Mouse (Mus musculus) midbrain, embryonic 15.5 days (tissue): Measurements from ENCODE around the gene Mlf2. TPM values are rescaled to one million over a fixed set of nuclear protein-coding genes. Genes with fewer than 3 reads are reported as not detected.
A peak's percentile ranks its signal among the peaks of the same experiment; 100 is the strongest.
"Not testable (repeated sequence)": the region's sequence is repeated elsewhere in the genome, so short reads cannot be mapped to it uniquely, and the experiment has no call there.

Experiments used
- ATAC-seq: fragments of 200-750 bp; cut with Nextera tagmentation; replicated peaks from 2 replicates; pipeline ENCODE4 v1.8.0; 2017; ENCODE audit warnings: moderate TSS enrichment
- H3K27ac ChIP-seq: fragments of 300-500 bp; sonication (generic); 2 replicates; pipeline ENCODE4 v1.5.1; 2015; ENCODE audit warnings: mild to moderate bottlenecking, inconsistent platforms
- H3K27me3 ChIP-seq: fragments of 300-500 bp; sonication (generic); replicated peaks from 2 replicates; pipeline ENCODE4 v1.6.1; 2015; ENCODE audit warnings: inconsistent platforms
- H3K36me3 ChIP-seq: fragments of 300-500 bp; sonication (generic); replicated peaks from 2 replicates; pipeline ENCODE4 v1.6.1; 2015; ENCODE audit warnings: inconsistent platforms
- H3K4me1 ChIP-seq: fragments of 300-500 bp; sonication (generic); 2 replicates; pipeline ENCODE4 v1.6.1; 2015; ENCODE audit warnings: inconsistent platforms
- H3K4me2 ChIP-seq: fragments of 300-500 bp; sonication (generic); 2 replicates; pipeline ENCODE4 v1.6.1; 2015; ENCODE audit warnings: inconsistent platforms, mild to moderate bottlenecking, moderate library complexity
- H3K4me3 ChIP-seq: fragments of 300-500 bp; sonication (generic); 2 replicates; pipeline ENCODE4 v1.5.1; 2015; ENCODE audit warnings: mild to moderate bottlenecking, inconsistent platforms
- H3K9ac ChIP-seq: fragments of 300-500 bp; sonication (generic); 2 replicates; pipeline ENCODE4 v1.6.1; 2015; ENCODE audit warnings: mild to moderate bottlenecking, inconsistent platforms
- H3K9me3 ChIP-seq: fragments of 300-500 bp; sonication (generic); 2 replicates; pipeline ENCODE4 v1.6.1; 2016; ENCODE audit warnings: inconsistent platforms
- WGBS: fragments of 180-500 bp; shearing (Covaris S2); methylation state at CpG from one replicate; pipeline ENCODE4 v1.1.7; 2015; ENCODE audit warnings: mixed read lengths; 5-methylcytosine and 5-hydroxymethylcytosine counted together
- polyA plus RNA-seq: library from polyadenylated mRNA; unstranded; fragments of >200 nt; fragmentation: Nextera tagmentation; extraction: Ambion mirVana; gene quantifications from 2 replicates; pipeline ENCODE4 v1.2.1, GENCODE M21; 2015

Gene Mlf2
- 559 and 568 TPM in 2 replicates for polyA plus RNA-seq

DNA sequence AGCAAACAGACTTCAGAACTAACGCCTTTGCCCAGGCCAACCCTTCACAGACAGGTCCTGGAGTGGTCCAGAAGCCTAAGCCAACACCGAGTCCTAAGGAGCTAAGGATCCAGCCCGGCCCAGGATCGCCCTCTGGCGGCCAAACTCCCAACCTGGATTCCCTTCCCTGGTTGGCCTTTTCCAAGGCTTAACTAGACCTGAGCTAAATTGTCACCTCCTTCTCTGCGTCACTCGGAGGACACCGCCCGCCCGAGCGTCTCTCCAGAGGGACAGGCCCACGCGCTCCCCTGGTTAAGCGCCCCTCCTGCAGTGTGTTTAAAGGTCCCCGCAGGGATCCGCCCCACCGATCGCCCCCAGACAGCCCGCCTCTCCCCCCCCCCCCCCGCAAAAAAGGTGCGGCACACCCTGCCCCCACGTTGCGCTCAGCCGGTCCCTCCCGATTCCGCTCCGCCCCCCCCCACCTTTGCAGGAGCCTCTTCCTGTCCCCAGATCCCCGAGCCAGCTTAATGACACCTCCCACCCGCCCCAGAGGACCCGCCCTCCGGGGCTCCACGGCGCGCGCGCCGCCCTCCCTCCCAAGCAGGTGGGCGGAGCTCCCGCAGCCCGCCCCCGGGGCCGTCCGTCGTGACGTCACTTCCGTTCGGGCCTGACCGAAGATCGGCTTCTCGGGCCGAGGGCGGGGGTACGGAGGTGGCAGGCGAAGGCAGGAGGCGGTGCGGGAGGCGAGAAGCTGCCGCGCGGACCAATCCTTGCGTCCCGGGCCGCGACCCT is at the start of gene Mlf2:
Gene Mlf2 (plus strand): TSS at position 633 of the 771 bp plus-strand sequence.
- peak within 1 kb of the TSS; percentile 89 for H3K4me2 ChIP-seq
- peak; percentile 95 for ATAC-seq
- no peaks in the 10 kb centered on the region for H3K9me3 ChIP-seq
- H3K4me3 ChIP-seq, result peak within 1 kb of the TSS; percentile 97
- H3K27me3 ChIP-seq, result no peaks in the 10 kb centered on the region
- H3K9ac ChIP-seq, result peak within 1 kb of the TSS; percentile 75
- WGBS, result under 1% methylated on average over 58 of the region's 64 CpGs
- peak within 1 kb of the TSS; percentile 94 for H3K27ac ChIP-seq
- peaks cover 22% of the 10 kb centered on the region; the same call in 1 of the 2 replicates for H3K36me3 ChIP-seq
- peaks cover 30% of the 10 kb centered on the region for H3K4me1 ChIP-seq

GRCm38 (mm10) chr6:124881821-124882220 is 49.4 kb upstream of the Mlf2 start:
- Histone ChIP-seq H3K9ac (no peak overlapping the region), H3K9me3 (no peaks in the 10 kb centered on the region), H3K27ac (no peak overlapping the region), H3K4me1 (no peaks in the 10 kb centered on the region), H3K4me2 (no peak overlapping the region), H3K4me3 (no peak overlapping the region), H3K36me3 (no peaks in the 10 kb centered on the region), H3K27me3 (no peaks in the 10 kb centered on the region)
- ATAC-seq, result no peak
- 94% methylated on average over 9 of the region's 9 CpGs for WGBS

GRCm38 (mm10) chr6:124883351-124883750 is 47.8 kb upstream of the Mlf2 start:
- no peak overlapping the region for H3K9ac ChIP-seq
- no peaks in the 10 kb centered on the region for H3K36me3 ChIP-seq
- H3K4me2 ChIP-seq, result no peak overlapping the region
- H3K4me3 ChIP-seq, result no peak overlapping the region
- H3K9me3 ChIP-seq, result no peaks in the 10 kb centered on the region
- H3K4me1 ChIP-seq, result no peaks in the 10 kb centered on the region
- WGBS, result 58% methylated on average over 10 of the region's 10 CpGs
- no peaks in the 10 kb centered on the region for H3K27me3 ChIP-seq
- H3K27ac ChIP-seq, result no peak overlapping the region
- no peak for ATAC-seq

GRCm38 (mm10) chr6:124884714-124885500 is 46.3 kb upstream of the Mlf2 start:
- Histone ChIP-seq H3K4me2 (no peak overlapping the region), H3K4me1 (no peaks in the 10 kb centered on the region), H3K9ac (no peak overlapping the region), H3K9me3 (no peaks in the 10 kb centered on the region), H3K4me3 (no peak overlapping the region), H3K27me3 (no peaks in the 10 kb centered on the region), H3K27ac (no peak overlapping the region), H3K36me3 (no peaks in the 10 kb centered on the region)
- 72% methylated on average over 10 of the region's 10 CpGs for WGBS
- no peak for ATAC-seq

GRCm38 (mm10) chr6:124885956-124886381 is 45.2 kb upstream of the Mlf2 start:
- Histone ChIP-seq H3K4me1 (no peaks in the 10 kb centered on the region), H3K27me3 (no peaks in the 10 kb centered on the region), H3K4me3 (no peak overlapping the region), H3K9me3 (no peaks in the 10 kb centered on the region), H3K9ac (no peak overlapping the region), H3K36me3 (no peaks in the 10 kb centered on the region), H3K27ac (no peak overlapping the region), H3K4me2 (no peak overlapping the region)
- ATAC-seq, result no peak
- WGBS, result 96% methylated on average over 8 of the region's 8 CpGs

DNA sequence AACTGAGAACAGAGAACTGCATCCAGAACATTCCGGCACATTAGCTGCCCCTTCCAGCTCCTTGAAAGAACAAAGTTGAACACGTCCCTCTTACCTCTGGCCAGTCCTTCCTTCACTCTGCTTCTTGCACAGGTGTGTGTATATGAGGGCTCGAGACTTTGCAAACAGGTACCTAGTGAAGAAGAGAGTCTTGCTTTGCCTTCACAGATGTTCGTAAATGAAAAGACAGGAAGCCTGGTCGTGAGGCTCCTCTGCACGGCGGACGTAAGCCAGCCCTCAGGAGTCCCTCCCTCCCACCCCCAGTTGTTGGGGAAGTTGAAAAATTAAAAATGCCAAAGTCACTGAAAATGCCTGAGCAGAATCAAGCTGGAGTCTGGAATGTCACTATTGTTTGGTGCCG is 43.2 kb upstream of the Mlf2 start, which contains the start of gene Cd4:
Gene Cd4 (minus strand): TSS at position 236 of the 400 bp plus-strand sequence.
- no peak within 1 kb of the TSS for H3K4me2 ChIP-seq
- no peaks in the 10 kb centered on the region for H3K9me3 ChIP-seq
- no peak within 1 kb of the TSS for H3K4me3 ChIP-seq
- H3K27me3 ChIP-seq, result no peaks in the 10 kb centered on the region
- no peak within 1 kb of the TSS for H3K9ac ChIP-seq
- H3K36me3 ChIP-seq, result no peaks in the 10 kb centered on the region
- no peak for ATAC-seq
- no peaks in the 10 kb centered on the region for H3K4me1 ChIP-seq
- WGBS, result 91% methylated on average over 9 of the region's 9 CpGs
- no peak within 1 kb of the TSS for H3K27ac ChIP-seq

- H3K4me3 ChIP-seq, result no peak overlapping the region
- H3K36me3 ChIP-seq, result no peaks in the 10 kb centered on the region
- no peak overlapping the region for H3K9ac ChIP-seq
- H3K27me3 ChIP-seq, result no peaks in the 10 kb centered on the region
- no peak for ATAC-seq
- H3K4me2 ChIP-seq, result no peak overlapping the region
- 92% methylated on average over 6 of the region's 6 CpGs for whole genome bisulfite sequencing
- H3K27ac ChIP-seq, result no peak overlapping the region
- H3K4me1 ChIP-seq, result no peaks in the 10 kb centered on the region
- no peaks in the 10 kb centered on the region for H3K9me3 ChIP-seq
These were observed 42.5 kb upstream of the Mlf2 start for GRCm38 (mm10) chr6:124888555-124889125.

DNA sequence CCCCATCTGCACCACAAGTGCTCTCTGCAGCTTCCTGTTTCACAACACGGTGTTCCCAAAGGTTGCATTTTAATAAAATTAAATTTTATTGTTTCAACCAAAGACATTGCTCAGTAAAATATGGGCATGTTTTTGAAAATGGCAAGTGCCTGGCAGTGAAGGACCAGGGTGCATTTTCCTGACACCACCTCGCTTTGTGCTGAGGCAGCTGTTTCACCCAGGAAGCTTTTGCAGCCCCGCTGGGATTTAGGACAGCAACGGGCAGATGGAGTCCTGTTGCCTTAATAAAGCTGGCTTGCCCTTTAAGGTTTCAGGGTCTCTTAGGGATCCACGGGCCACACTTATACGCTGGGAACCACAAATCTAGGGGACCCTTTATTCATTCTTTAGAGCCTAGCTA is 40.2 kb upstream of the Mlf2 start:
- no peak overlapping the region for H3K4me2 ChIP-seq
- H3K9me3 ChIP-seq, result no peaks in the 10 kb centered on the region
- H3K36me3 ChIP-seq, result no peaks in the 10 kb centered on the region
- H3K9ac ChIP-seq, result no peak overlapping the region
- H3K4me3 ChIP-seq, result no peak overlapping the region
- no peak overlapping the region for H3K27ac ChIP-seq
- no peak for ATAC-seq
- WGBS, result 72% methylated on average over 6 of the region's 6 CpGs
- no peaks in the 10 kb centered on the region for H3K27me3 ChIP-seq
- H3K4me1 ChIP-seq, result no peaks in the 10 kb centered on the region

DNA sequence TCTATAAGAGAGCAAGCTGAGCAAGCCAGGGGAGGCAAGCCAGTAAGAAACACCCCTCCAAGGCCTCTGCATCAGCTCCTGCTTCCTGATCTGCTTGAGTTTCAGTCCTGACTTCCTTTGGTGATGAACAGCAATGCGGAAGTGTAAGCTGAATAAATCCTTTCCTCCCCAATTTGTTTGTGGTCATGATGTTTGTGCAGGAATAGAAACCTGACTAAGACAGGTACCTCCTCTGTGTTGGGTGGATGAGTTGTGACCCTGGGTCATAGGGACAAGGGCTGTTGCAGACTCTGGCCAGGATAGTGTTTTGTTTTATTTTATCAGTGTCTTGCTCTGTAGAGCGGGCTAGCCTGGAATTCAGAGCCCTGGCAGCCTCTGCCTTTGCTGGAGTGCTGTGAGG is 37.1 kb upstream of the Mlf2 start:
- H3K9me3 ChIP-seq, H3K27me3 ChIP-seq, H3K4me2 ChIP-seq, H3K36me3 ChIP-seq, H3K4me1 ChIP-seq, H3K9ac ChIP-seq, H3K27ac ChIP-seq, ATAC-seq, H3K4me3 ChIP-seq: not testable (repeated sequence)
- WGBS, result 95% methylated on average over 2 of the region's 2 CpGs

GRCm38 (mm10) chr6:124898359-124898758 is 32.8 kb upstream of the Mlf2 start:
- Histone ChIP-seq H3K4me2 (no peak overlapping the region), H3K27me3 (no peaks in the 10 kb centered on the region), H3K4me3 (no peak overlapping the region), H3K36me3 (no peaks in the 10 kb centered on the region), H3K27ac (no peak overlapping the region), H3K9ac (no peak overlapping the region), H3K9me3 (no peaks in the 10 kb centered on the region), H3K4me1 (peaks cover 6% of the 10 kb centered on the region)
- no peak for ATAC-seq
- 35% methylated on average over 3 of the region's 3 CpGs for WGBS

DNA sequence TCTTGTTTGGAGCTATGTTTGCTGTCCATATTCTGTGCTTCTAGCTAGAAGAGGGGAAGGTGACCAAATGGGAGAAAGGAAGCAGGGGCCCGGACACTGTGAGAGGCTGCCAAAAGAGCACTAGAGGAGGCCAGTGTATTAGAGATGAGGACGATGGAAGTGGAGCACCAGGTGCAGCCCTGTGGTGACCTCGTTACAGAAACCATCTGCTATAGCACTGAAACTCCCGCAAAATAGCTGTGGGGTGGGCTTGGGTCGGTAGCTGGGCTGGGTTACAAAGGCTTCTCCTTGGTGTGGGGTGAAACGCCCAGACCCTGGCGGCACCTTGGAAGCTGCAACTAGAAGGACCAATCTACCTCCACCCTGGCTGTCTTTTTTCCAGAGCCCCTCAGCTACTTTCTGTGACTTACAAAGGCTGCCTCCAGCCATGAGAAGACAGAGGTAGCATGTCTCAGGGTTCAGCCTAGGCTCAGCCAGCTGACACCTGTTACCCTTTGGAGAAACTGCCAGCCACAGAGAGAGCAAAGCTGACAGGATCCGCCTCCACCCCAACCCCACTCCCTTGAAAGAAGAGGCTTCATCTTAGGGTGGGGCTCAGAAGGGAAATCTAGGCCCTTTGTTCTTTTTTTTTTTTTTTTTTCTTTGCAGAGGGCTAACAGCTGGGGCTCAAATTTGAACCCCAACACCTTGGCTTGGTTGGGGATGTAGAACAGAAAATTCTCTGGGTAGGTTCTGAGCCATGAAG is 31.0 kb upstream of the Mlf2 start:
- Histone ChIP-seq H3K27ac (no peak overlapping the region), H3K4me2 (no peak overlapping the region), H3K36me3 (no peaks in the 10 kb centered on the region), H3K4me3 (no peak overlapping the region), H3K4me1 (peaks cover 22% of the 10 kb centered on the region), H3K27me3 (no peaks in the 10 kb centered on the region), H3K9ac (no peak overlapping the region), H3K9me3 (no peaks in the 10 kb centered on the region)
- 54% methylated on average over 8 of the region's 8 CpGs for WGBS
- ATAC-seq, result no peak
